Mouse (Mus musculus) embryonic fibroblast, embryonic 13.5 days (primary cell): ENCODE data around the gene Mab21l3.

Experiments
- CTCF ChIP-seq: IDR thresholded peaks from 2 replicates; pipeline ENCODE4 v1.5.1; 2011; ENCODE audit warnings: mild to moderate bottlenecking, control low read depth, low read length, moderate library complexity, borderline replicate concordance; ENCODE audit not compliant: insufficient read depth
- POLR2A ChIP-seq: IDR thresholded peaks from 2 replicates; pipeline ENCODE4 v1.6.1; 2011; ENCODE audit warnings: low read depth, mild to moderate bottlenecking, control low read depth, low read length, moderate library complexity

- TF ChIP-seq POLR2A: no peak
- no peak for TF ChIP-seq CTCF
Observed at GRCm38 (mm10) chr3:101836971-101837370, 11.8 kb downstream of the Mab21l3 start.
